Mouse (Mus musculus) urinary bladder, postnatal 10 days (tissue): ENCODE data around the gene Gm5640.
"Not testable (repeated sequence)": the region's sequence is repeated elsewhere in the genome, so short reads cannot be mapped to it uniquely, and the experiment has no call there.

ENCODE experiments used
- DNase-seq: peaks from one replicate; pipeline ENCODE4 v3.0.0; 2022; ENCODE audit warnings: low spot score

Gene Gm5640

DNA sequence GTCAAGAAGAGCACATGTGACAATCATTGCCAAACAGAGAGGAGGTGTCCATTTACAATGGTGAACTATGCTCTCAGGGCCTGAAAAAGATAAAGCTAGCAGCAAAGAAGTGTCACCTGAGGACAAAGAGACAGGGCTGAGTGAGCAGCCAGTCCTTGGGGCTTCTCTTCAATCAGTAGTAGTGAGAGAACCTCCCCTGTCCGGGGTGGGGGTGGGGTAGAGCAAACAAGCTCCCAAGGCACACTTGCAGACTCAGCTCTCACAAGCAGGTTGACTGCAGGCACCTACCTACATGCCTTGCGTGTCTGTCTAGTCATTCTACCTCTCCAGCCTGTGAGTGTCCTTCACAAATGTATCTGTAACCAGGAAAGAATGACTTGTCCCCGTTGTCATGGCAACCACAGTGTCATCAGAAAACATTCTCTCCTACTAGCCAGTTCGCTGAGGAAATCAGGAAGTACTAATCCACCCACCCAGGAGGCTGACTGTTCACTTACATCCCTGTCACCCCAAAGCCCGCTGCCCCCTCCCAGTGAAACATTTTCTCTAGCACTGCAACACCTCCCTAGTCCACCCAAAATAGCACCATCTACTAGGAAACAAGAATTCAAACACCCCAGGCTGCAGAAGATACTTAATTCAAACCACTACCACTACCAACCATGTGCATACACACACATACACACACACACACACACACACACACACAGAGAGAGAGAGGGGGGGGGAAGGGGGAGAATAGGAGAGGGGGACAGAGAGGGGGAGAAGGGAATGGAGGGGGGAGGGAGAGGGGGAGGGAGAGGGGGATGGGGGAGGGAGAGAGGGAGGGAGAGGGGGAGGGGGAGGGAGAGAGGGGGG lies at the start of gene Gm5640:
Gene Gm5640, minus strand, starts transcription at position 170 of the 858 bp plus-strand sequence.
- DNase-seq, result not testable (repeated sequence)

DNA sequence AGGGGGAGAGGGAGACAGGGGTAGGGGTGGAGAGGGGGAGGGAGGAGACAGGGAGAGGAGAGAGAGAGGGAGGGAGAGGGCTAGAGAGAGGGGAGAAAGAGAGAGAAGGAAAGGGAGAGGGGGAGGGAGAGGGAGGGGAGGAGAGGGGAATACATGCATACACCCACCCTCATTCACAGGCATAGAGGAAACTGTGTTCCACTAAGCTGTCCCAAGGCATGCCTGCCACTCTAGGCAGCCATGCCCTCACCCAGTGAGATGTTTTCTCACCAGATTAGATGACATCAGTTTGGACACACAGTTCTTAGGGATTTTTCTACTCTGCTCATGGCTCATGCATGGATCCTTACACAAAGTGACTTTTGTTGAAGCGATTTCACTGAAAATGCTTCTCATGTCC lies 958 bp upstream of the Gm5640 start:
- not testable (repeated sequence) for DNase-seq

DNA sequence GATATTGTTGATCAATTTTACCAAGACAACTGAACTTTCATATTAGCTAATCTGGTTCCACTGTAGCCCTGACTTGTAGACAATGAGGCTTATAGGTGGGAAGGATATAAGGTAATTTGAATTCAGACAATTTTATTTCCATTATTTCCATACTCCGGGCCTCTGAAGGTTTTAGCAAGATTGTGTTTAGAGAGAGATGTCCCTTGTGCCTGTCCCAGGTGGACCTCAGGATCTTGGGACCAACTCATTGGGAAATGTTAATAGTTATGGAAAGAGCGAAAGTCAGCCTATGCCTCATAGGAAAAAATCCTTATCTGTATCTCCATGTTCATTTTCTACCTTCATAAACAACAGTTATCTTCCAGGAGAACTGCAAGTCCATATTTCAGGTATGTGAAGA lies 53.1 kb downstream of the Gm5640 start, which contains the start of gene Olfr1325:
Gene Olfr1325, plus strand, starts transcription at position 301 of the 400 bp plus-strand sequence.
- DNase-seq, result no peak
